Mouse (Mus musculus): ENCODE measurements around the gene Ly6g5b. TPM values are rescaled to one million over a fixed set of nuclear protein-coding genes. Genes with fewer than 3 reads are reported as not detected.

The Ly6g5b gene
- polyA plus RNA-seq, 1 experiment = 0.28 TPM

DNA sequence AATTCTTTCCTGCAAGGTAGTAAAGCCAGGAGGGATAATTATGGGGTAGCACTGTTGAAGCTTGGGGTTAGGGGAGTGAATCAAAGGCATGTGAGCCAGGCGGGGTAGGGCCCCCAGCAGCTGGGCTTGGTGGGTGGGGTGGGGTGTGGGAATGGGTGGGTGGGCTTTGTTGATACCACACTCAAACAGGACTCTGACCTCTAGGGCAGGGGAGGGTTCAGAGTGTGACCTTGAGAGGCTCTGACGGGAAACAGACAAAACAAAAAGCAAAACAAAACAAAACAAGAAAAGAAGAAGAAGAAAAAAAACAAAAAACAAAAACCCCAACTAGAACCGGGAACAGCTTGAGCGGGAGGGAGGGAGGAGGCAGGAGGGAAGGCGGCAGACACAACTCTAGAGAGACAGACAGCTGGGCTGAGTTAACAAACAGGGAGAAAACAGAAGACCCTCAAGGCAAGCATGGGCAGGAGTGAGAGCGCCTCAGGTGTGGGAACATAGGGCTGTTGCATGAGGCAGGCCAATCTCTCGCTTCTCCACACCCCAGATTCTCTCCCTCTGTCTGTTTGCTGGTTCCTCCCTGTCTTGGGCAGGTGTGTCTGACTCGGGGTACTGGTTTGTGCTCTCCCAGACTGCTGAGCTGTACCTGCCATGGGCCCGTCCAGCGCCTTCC, 38.6 kb downstream of the Ly6g5b start, which contains the start of gene Ly6g6e:
Gene Ly6g6e (plus strand): TSS at position 396 of the 670 bp plus-strand sequence.
- no peaks in the 10 kb centered on the region for H3K79me2 ChIP-seq (ENCODE audit: control insufficient read depth, insufficient read depth)
- TF ChIP-seq USF1 (IDR thresholded peaks at IDR 0.05; ENCODE audit: low read depth) (no peak), CTCF (IDR thresholded peaks at IDR 0.05; ENCODE audit: control insufficient read depth, insufficient read depth, insufficient read length) (no peak), FOSL1 (IDR thresholded peaks at IDR 0.05; ENCODE audit: insufficient read depth, low read length, poor library complexity, severe bottlenecking) (no peak), MYOD1 (IDR thresholded peaks at IDR 0.05; ENCODE audit: control insufficient read depth, insufficient read length, low read depth) (no peak), MAX (IDR thresholded peaks at IDR 0.05) (no peak), CEBPB (IDR thresholded peaks at IDR 0.05; ENCODE audit: low read depth) (no peak), MYOG (IDR thresholded peaks at IDR 0.05; ENCODE audit: control insufficient read depth, extremely low read depth, insufficient read length) (no peak)
- no peaks in the 10 kb centered on the region for H3K36me3 ChIP-seq (ENCODE audit: control insufficient read depth, insufficient read depth)
- H3K4me3 ChIP-seq (ENCODE audit: insufficient read depth, poor library complexity, severe bottlenecking) = no peak within 1 kb of the TSS
- peaks cover 19% of the 10 kb centered on the region for H3K27me3 ChIP-seq (ENCODE audit: control insufficient read depth, insufficient read depth, insufficient read length)
- peak within 1 kb of the TSS; percentile 42 for H3ac ChIP-seq (ENCODE audit: control insufficient read depth, insufficient read length, low read depth)
- H3K79me3 ChIP-seq (ENCODE audit: low read depth) = no peaks in the 10 kb centered on the region

DNA sequence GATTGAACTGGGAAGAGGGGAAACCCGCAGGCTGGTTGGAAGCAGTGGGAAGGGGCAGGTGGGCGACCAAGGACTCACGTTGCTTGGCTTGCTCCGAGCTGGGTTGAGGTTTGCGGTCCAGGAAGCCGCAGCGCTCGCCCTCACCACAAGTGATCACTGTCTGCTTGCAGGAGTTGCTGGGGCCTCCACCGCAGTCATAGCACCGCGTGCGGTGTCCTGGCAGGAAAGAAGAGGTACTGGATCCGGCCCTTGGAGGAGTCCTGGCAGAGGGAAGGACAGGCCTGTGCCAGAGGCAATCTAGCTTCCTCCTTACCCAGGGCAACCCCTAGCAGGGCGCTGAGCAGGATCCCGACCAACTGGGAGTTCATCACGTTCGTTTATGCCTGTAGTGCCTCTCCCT, 41.1 kb downstream of the Ly6g5b start:
- TF ChIP-seq CEBPB (IDR thresholded peaks at IDR 0.05; ENCODE audit: low read depth) (no peak), MYOD1 (IDR thresholded peaks at IDR 0.05; ENCODE audit: control insufficient read depth, insufficient read length, low read depth) (no peak), USF1 (IDR thresholded peaks at IDR 0.05; ENCODE audit: low read depth) (no peak), MYOG (IDR thresholded peaks at IDR 0.05; ENCODE audit: control insufficient read depth, extremely low read depth, insufficient read length) (no peak), CTCF (IDR thresholded peaks at IDR 0.05; ENCODE audit: control insufficient read depth, insufficient read depth, insufficient read length) (no peak), MAX (IDR thresholded peaks at IDR 0.05) (no peak), FOSL1 (IDR thresholded peaks at IDR 0.05; ENCODE audit: insufficient read depth, low read length, poor library complexity, severe bottlenecking) (no peak)
- H3K79me3 ChIP-seq (ENCODE audit: low read depth) = no peaks in the 10 kb centered on the region
- H3K79me2 ChIP-seq (ENCODE audit: control insufficient read depth, insufficient read depth) = no peaks in the 10 kb centered on the region
- H3ac ChIP-seq (ENCODE audit: control insufficient read depth, insufficient read length, low read depth) = no peak overlapping the region
- peaks cover 17% of the 10 kb centered on the region for H3K27me3 ChIP-seq (ENCODE audit: control insufficient read depth, insufficient read depth, insufficient read length)
- no peak overlapping the region for H3K4me3 ChIP-seq (ENCODE audit: insufficient read depth, poor library complexity, severe bottlenecking)
- H3K36me3 ChIP-seq (ENCODE audit: control insufficient read depth, insufficient read depth) = no peaks in the 10 kb centered on the region

DNA sequence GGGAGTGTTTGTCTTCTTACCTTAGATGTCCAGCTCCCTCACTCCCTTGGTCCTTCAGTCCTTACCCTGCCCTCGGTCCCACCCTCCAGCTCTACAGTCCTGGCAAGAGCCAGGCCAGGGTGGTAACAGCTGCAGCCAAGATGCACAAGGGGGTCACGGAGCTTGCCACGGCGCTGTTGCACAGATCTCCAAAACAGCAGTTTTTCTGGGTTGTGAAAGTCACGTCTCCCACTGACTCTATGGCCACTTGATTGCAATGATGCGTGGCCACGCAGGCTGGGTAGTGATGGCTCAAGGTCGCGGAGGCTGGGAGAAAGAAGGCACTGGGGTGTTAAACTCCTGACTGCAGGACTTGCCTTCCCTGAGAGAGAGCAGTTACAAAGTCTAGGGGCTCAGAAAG, 43.8 kb downstream of the Ly6g5b start:
- no peak overlapping the region for H3K4me3 ChIP-seq (ENCODE audit: insufficient read depth, poor library complexity, severe bottlenecking)

DNA sequence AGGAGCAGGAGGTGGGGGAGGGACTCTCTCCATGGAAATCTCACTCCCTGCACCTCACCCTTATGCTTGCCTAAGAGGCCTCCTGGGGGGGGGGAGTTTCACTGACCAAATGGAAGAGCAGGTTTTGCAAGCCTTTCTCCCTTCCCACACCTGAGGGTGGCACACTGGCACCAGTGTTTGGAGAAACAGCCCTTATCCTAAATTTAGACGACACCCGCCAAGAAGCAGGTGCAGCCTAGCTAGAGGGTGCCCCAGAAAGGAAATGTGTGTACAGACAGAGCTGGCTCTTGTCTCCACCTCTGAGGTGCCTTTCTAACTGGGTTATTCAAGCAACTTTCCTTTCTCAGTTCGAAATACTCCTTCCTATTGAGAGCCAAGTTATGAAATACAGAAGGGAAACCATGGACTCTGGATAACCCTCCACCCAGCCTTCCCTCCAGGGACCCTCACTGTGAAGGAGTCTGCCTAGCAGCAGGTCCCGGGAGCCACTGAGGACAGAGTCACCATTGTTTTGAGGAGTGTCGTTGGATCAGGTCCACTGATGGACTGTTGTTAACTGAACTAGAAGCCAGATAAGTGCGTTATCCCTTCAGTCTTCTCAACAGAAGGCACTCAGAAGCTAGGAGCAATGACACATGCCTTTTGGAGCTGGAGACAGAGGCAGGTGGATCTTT, 44.5 kb downstream of the Ly6g5b start:
- H3K79me3 ChIP-seq (ENCODE audit: low read depth) = no peaks in the 10 kb centered on the region
- H3ac ChIP-seq (ENCODE audit: control insufficient read depth, insufficient read length, low read depth) = no peak overlapping the region
- peaks cover 3% of the 10 kb centered on the region for H3K27me3 ChIP-seq (ENCODE audit: control insufficient read depth, insufficient read depth, insufficient read length)
- no peak for TF ChIP-seq MYOD1 (IDR thresholded peaks at IDR 0.05; ENCODE audit: control insufficient read depth, insufficient read length, low read depth)
- no peak for TF ChIP-seq MYOG (IDR thresholded peaks at IDR 0.05; ENCODE audit: control insufficient read depth, extremely low read depth, insufficient read length)
- no peak for TF ChIP-seq CEBPB (IDR thresholded peaks at IDR 0.05; ENCODE audit: low read depth)
- TF ChIP-seq CTCF (IDR thresholded peaks at IDR 0.05; ENCODE audit: control insufficient read depth, insufficient read depth, insufficient read length) = no peak
- no peak for TF ChIP-seq USF1 (IDR thresholded peaks at IDR 0.05; ENCODE audit: low read depth)
- no peak for TF ChIP-seq MAX (IDR thresholded peaks at IDR 0.05)
- no peak for TF ChIP-seq FOSL1 (IDR thresholded peaks at IDR 0.05; ENCODE audit: insufficient read depth, low read length, poor library complexity, severe bottlenecking)
- no peaks in the 10 kb centered on the region for H3K79me2 ChIP-seq (ENCODE audit: control insufficient read depth, insufficient read depth)
- H3K36me3 ChIP-seq (ENCODE audit: control insufficient read depth, insufficient read depth) = no peaks in the 10 kb centered on the region
- no peak overlapping the region for H3K4me3 ChIP-seq (ENCODE audit: insufficient read depth, poor library complexity, severe bottlenecking)

More for the DNA sequence above, 43.8 kb downstream of the Ly6g5b start:
- Histone ChIP-seq H3K79me3 (ENCODE audit: low read depth) (no peaks in the 10 kb centered on the region), H3K27me3 (ENCODE audit: control insufficient read depth, insufficient read depth, insufficient read length) (peaks cover 3% of the 10 kb centered on the region), H3K36me3 (ENCODE audit: control insufficient read depth, insufficient read depth) (no peaks in the 10 kb centered on the region), H3K79me2 (ENCODE audit: control insufficient read depth, insufficient read depth) (no peaks in the 10 kb centered on the region), H3ac (ENCODE audit: control insufficient read depth, insufficient read length, low read depth) (no peak overlapping the region)
- TF ChIP-seq FOSL1 (IDR thresholded peaks at IDR 0.05; ENCODE audit: insufficient read depth, low read length, poor library complexity, severe bottlenecking) (no peak), USF1 (IDR thresholded peaks at IDR 0.05; ENCODE audit: low read depth) (no peak), MYOG (IDR thresholded peaks at IDR 0.05; ENCODE audit: control insufficient read depth, extremely low read depth, insufficient read length) (no peak), MYOD1 (IDR thresholded peaks at IDR 0.05; ENCODE audit: control insufficient read depth, insufficient read length, low read depth) (no peak), CTCF (IDR thresholded peaks at IDR 0.05; ENCODE audit: control insufficient read depth, insufficient read depth, insufficient read length) (no peak)

DNA sequence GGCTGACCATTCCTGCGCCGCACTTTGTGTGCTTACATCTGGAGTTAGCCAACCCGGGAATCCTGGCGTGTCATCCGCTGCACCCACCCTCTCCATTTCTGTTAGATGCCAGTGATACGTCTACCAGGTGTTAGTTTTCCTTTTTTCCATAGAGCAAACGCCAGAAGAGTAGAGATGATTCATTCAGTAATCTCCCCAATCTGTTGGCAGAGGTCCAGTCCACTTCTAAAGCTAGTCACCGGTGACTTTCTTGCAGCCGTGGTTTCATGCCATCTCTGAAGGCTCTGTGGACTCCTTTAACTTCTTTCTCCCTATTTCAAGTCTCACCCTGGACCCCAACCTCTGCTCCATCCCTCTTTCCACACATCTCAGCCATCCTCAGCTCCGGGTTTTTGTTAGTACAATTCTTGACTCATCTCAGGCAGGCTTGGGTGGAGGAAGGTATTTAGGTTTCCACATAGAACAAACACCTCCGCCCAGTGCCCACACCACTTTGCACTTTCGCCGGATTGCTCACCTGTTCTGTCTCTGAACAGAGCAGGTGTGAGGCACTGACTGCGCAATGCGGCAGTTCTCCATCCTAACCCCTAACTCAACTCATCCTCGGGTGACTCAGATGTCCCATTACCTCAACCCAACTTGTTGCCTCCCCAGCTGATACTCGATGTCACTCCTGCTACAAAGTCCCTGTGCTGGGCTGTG, 46.9 kb downstream of the Ly6g5b start:
- TF ChIP-seq MAX (IDR thresholded peaks at IDR 0.05) = no peak
- TF ChIP-seq MYOG (IDR thresholded peaks at IDR 0.05; ENCODE audit: control insufficient read depth, extremely low read depth, insufficient read length) = no peak
- no peak for TF ChIP-seq FOSL1 (IDR thresholded peaks at IDR 0.05; ENCODE audit: insufficient read depth, low read length, poor library complexity, severe bottlenecking)
- no peak for TF ChIP-seq MYOD1 (IDR thresholded peaks at IDR 0.05; ENCODE audit: control insufficient read depth, insufficient read length, low read depth)
- no peak for TF ChIP-seq CTCF (IDR thresholded peaks at IDR 0.05; ENCODE audit: control insufficient read depth, insufficient read depth, insufficient read length)
- TF ChIP-seq USF1 (IDR thresholded peaks at IDR 0.05; ENCODE audit: low read depth) = no peak
- no peak for TF ChIP-seq CEBPB (IDR thresholded peaks at IDR 0.05; ENCODE audit: low read depth)
- H3K4me3 ChIP-seq (ENCODE audit: insufficient read depth, poor library complexity, severe bottlenecking) = no peak overlapping the region

More for the DNA sequence above, 46.9 kb downstream of the Ly6g5b start:
- Histone ChIP-seq H3K79me3 (ENCODE audit: low read depth) (no peaks in the 10 kb centered on the region), H3K27me3 (ENCODE audit: control insufficient read depth, insufficient read depth, insufficient read length) (peaks cover 3% of the 10 kb centered on the region), H3K36me3 (ENCODE audit: control insufficient read depth, insufficient read depth) (no peaks in the 10 kb centered on the region), H3ac (ENCODE audit: control insufficient read depth, insufficient read length, low read depth) (no peak overlapping the region), H3K79me2 (ENCODE audit: control insufficient read depth, insufficient read depth) (no peaks in the 10 kb centered on the region)

Data from C2C12 (cell line).